Mouse (Mus musculus): ENCODE measurements around the gene Aoc2.

DNA sequence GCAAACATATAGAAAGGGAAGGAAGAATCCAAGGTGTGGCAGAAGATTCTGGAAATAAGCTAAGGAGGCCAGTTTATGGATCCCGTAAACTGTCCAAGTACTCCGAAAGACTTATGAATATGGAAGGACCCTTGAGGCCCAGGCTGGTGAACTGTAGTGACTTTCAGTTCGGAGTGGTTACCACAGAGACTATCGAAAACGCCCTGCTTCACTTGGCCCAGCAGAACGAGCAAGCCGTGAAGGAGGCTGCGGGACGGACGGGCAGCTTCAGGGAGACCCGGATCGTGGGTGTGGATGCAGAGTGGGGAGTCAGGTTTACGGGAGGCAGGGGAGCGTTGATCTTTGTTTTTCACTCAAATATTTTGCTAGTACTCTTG lies 45.7 kb upstream of the Aoc2 start:
- TF ChIP-seq POLR2A (IDR thresholded peaks at IDR 0.05; ENCODE audit: low read depth, low read length) (no peak), CTCF (IDR thresholded peaks at IDR 0.05; ENCODE audit: extremely low read depth, insufficient read depth, insufficient read length, insufficient replicate concordance) (no peak)

Measured in spleen, adult 2 months (tissue).